Mouse (Mus musculus) kidney, embryonic 16.5 days (tissue): ENCODE measurements around the gene Lalba. TPM values are rescaled to one million over a fixed set of nuclear protein-coding genes. Genes with fewer than 3 reads are reported as not detected.
"Not testable (repeated sequence)": the region's sequence is repeated elsewhere in the genome, so short reads cannot be mapped to it uniquely, and the experiment has no call there.

Experiments
- ATAC-seq: fragments of 200-750 bp; cut with Nextera tagmentation; 2 replicates; pipeline ENCODE4 v1.8.0; 2017; ENCODE audit warnings: moderate TSS enrichment; ENCODE audit not compliant: low FRiP score, low TSS enrichment
- H3K27ac ChIP-seq: fragments of 300-500 bp; sonication (generic); 2 replicates; pipeline ENCODE4 v1.5.1; 2014; ENCODE audit warnings: low read length
- H3K27me3 ChIP-seq: fragments of 300-500 bp; sonication (generic); 2 replicates; pipeline ENCODE4 v1.6.1; 2014; ENCODE audit warnings: low read length, control low read depth, mixed read lengths; ENCODE audit not compliant: insufficient read depth
- H3K36me3 ChIP-seq: fragments of 300-500 bp; sonication (generic); 2 replicates; pipeline ENCODE4 v1.6.1; 2014; ENCODE audit warnings: low read length, control low read depth, mixed read lengths; ENCODE audit not compliant: insufficient read depth
- H3K4me1 ChIP-seq: fragments of 300-500 bp; sonication (generic); 2 replicates; pipeline ENCODE4 v1.6.1; 2014; ENCODE audit warnings: low read length, control low read depth, mixed read lengths; ENCODE audit not compliant: insufficient read depth
- H3K4me2 ChIP-seq: fragments of 300-500 bp; sonication (generic); replicated peaks from 2 replicates; pipeline ENCODE4 v1.6.1; 2014; ENCODE audit warnings: low read depth, low read length
- H3K4me3 ChIP-seq: fragments of 300-500 bp; sonication (generic); 2 replicates; pipeline ENCODE4 v1.5.1; 2014; ENCODE audit warnings: mild to moderate bottlenecking, low read length
- H3K9ac ChIP-seq: fragments of 300-500 bp; sonication (generic); replicated peaks from 2 replicates; pipeline ENCODE4 v1.6.1; 2014; ENCODE audit warnings: low read length
- H3K9me3 ChIP-seq: fragments of 300-500 bp; sonication (generic); 2 replicates; pipeline ENCODE4 v1.6.1; 2016; ENCODE audit warnings: low read length, control low read depth
- WGBS: fragments of 180-500 bp; shearing (Covaris S2); extraction: QIAGEN DNeasy Blood & Tissue Kit; methylation state at CpG from one replicate; pipeline ENCODE4 v1.1.7; 2014; 5-methylcytosine and 5-hydroxymethylcytosine counted together
- polyA plus RNA-seq: library from polyadenylated mRNA; unstranded; fragments of >200 nt; fragmentation: Nextera tagmentation; extraction: Ambion mirVana; gene quantifications from 2 replicates; pipeline ENCODE4 v1.2.1, GENCODE M21; 2015

Gene Lalba
- 0.21 and 0.55 TPM in 2 replicates for polyA plus RNA-seq

DNA sequence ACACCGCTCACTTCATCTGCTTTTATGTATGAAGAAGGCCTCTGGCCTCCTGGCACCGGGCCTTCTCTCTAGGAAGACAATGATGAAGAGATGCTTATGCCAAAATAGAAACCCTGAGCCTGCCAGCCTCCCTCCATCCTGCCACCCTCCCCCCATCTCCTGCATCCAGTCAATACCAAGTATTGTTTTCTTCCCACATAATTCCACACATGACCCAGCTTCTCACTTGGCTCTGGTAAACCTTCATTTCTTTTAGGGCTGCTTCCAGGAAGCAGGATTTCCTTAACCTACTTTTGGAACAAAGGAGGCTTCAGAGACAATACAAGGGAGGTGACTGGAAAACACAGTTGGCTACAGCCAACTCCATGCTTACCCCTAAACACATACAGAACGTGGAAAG, at the start of gene Lalba:
Gene Lalba (minus strand): TSS at position 21 of the 400 bp plus-strand sequence.
- Histone ChIP-seq H3K9me3 (no peaks in the 10 kb centered on the region), H3K36me3 (no peaks in the 10 kb centered on the region), H3K4me3 (no peak within 1 kb of the TSS), H3K9ac (no peak within 1 kb of the TSS), H3K4me1 (no peaks in the 10 kb centered on the region), H3K4me2 (no peak within 1 kb of the TSS), H3K27ac (no peak within 1 kb of the TSS), H3K27me3 (no peaks in the 10 kb centered on the region)
- WGBS = 67% methylated on average over 3 of the region's 3 CpGs
- ATAC-seq = no peak

DNA sequence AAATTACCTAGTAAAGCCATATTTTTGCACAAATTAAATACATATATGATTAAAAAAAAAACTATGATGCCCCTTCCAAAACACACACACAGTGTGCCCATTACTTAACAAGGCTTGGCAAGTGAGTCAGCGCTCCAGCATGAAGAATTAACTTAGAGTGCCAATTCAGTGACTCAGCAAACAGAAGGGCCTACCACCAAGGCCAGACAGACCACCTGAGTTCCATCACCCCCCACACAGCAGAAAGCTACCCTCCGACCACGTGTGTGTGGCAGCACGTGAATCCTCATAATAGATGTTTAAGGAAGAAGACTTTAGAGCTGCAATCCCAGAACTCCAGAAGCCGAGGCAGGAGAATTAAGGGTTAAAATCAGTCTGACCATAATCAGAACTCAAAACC, 49.8 kb upstream of the Lalba start:
- 31% methylated on average over 5 of the region's 5 CpGs for WGBS
- Histone ChIP-seq H3K4me2 (peak overlapping the region; percentile 91), H3K4me3 (peak overlapping the region; percentile 90), H3K9me3 (no peaks in the 10 kb centered on the region), H3K27ac (no peak overlapping the region), H3K4me1 (peaks cover 9% of the 10 kb centered on the region), H3K27me3 (no peaks in the 10 kb centered on the region), H3K9ac (peak overlapping the region; percentile 98), H3K36me3 (peaks cover 41% of the 10 kb centered on the region)
- ATAC-seq = no peak

DNA sequence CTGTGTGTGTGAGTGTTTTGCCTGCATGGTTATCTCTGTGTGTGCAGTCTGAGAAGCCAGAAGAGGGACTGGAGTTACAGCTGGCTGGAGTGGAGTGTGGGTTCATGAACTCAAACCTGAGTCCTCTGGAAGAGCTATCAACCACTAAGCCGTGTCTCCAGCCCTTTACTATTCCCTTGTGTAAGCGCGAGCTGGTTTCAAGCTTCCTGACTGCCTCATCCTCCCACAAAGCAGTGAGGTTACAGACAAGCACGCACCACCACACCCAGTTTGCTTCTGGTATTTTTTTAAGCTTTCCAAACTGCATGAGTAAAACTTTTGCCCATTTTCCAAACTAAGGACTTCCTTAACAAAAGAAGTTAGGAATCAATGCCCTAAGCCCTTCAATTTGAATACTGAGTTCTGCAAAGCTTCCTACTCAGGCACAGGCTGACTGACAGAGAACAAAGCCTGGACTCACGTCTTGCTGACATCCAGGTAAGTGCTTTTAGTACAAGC, 45.6 kb upstream of the Lalba start:
- peaks cover 9% of the 10 kb centered on the region for H3K4me1 ChIP-seq

GRCm38 (mm10) chr15:98527056-98527771, 44.7 kb upstream of the Lalba start:
- 92% methylated on average over 5 of the region's 5 CpGs for WGBS
- no peak overlapping the region for H3K9ac ChIP-seq

More for the DNA sequence above, 45.6 kb upstream of the Lalba start:
- Histone ChIP-seq H3K9ac (no peak overlapping the region), H3K36me3 (peaks cover 73% of the 10 kb centered on the region), H3K27ac (no peak overlapping the region), H3K27me3 (no peaks in the 10 kb centered on the region), H3K4me3 (no peak overlapping the region), H3K9me3 (no peaks in the 10 kb centered on the region), H3K4me2 (no peak overlapping the region)
- WGBS = 78% methylated on average over 5 of the region's 5 CpGs
- ATAC-seq = no peak

DNA sequence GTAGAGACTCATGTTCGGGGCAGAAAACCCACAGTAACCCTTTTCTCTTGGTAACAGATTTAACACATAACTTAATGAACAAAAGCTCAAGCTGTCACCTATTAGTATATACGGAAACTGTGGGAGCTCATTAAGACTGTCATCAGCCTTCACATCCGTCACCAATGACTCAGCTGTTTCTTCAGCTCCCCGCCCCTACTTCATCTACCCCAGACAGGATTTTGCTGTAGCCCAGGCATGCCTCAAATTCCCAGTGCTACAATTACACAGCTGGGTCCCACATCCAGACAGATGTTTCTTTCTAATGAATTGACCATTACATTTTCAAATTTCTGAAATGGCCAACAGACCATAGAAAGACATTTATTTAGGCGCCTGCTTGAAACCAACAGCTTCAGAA, 43.5 kb upstream of the Lalba start:
- H3K4me2 ChIP-seq = no peak overlapping the region
- WGBS = 81% methylated on average over 5 of the region's 5 CpGs

More at GRCm38 (mm10) chr15:98527056-98527771, 44.7 kb upstream of the Lalba start:
- peaks cover 2% of the 10 kb centered on the region for H3K4me1 ChIP-seq
- ATAC-seq = no peak
- H3K27ac ChIP-seq = no peak overlapping the region
- no peaks in the 10 kb centered on the region for H3K27me3 ChIP-seq
- no peaks in the 10 kb centered on the region for H3K9me3 ChIP-seq
- H3K4me3 ChIP-seq = no peak overlapping the region
- no peak overlapping the region for H3K4me2 ChIP-seq
- peaks cover 82% of the 10 kb centered on the region for H3K36me3 ChIP-seq

DNA sequence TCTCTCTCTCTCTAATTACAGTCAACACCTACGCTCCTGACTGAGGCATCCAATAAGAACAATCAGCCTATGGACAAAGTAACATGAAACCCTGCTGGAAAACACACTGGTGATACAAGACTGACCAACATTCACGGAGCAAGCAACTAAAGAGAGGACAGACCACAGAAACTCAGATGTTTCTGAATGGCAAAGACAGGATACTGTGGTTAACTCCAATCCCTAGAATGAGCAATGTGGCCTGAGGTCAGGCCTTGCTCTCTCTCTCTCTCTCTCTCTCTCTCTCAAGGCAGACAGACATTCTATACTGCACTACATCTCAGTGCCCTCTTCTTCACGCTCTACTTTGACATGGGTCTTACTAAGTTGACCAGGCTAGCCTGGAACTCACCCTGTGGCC, 38.7 kb upstream of the Lalba start:
- WGBS = 85% methylated on average over 3 of the region's 3 CpGs
- Histone ChIP-seq H3K27ac (no peak overlapping the region), H3K9ac (no peak overlapping the region), H3K4me3 (no peak overlapping the region), H3K9me3 (no peaks in the 10 kb centered on the region), H3K4me2 (no peak overlapping the region), H3K27me3 (no peaks in the 10 kb centered on the region), H3K4me1 (no peaks in the 10 kb centered on the region), H3K36me3 (peaks cover 67% of the 10 kb centered on the region)
- ATAC-seq = no peak

More for the DNA sequence above, 43.5 kb upstream of the Lalba start:
- H3K4me3 ChIP-seq = no peak overlapping the region
- H3K9ac ChIP-seq = no peak overlapping the region
- H3K27me3 ChIP-seq = no peaks in the 10 kb centered on the region
- no peaks in the 10 kb centered on the region for H3K4me1 ChIP-seq
- H3K27ac ChIP-seq = no peak overlapping the region
- H3K9me3 ChIP-seq = no peaks in the 10 kb centered on the region
- no peak for ATAC-seq
- H3K36me3 ChIP-seq = peaks cover 83% of the 10 kb centered on the region

DNA sequence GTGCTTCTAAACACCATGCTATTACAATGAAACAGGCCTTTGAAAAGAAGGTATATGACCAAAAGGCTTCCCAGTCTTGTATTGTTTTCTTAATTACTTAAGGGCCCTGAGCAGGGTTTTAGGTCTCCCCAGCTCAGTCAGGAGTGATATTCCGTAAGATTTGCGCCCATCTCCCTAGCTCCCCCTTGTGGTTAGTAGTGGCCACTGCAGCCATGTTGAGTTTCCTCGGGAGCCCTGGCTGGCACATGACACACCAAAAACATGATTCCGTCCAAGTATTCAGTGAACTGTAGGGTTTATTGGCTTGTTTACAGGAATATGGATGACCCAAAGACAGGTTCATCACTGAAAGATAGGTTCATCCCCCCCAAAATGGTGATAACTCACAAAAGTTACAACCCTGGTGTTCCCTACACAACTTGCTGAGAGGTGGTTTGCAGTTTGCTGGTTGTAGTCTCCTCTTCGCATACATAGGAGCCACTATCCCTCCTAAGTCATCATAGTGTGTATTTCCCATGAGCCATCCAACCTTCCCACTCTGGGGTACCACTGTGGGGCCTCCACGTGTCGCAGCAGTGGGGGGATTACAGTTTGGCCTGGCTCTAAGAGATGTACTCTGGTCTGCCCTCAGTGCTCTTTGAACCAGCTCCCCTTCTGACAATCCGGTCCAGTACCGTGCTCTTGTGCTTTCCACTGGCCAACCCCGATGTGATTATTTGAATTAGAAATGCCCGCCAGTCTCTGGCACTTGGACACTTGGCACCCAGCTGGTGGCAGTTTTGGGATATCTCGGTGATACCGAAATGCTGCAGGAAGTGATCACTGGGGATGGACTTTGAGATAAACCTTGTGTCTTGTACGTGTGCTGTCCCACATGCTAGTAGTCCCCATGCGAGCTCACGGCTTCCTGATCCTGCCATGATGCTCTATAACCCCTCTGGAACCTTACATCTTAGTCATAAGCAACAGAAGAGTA, 35.1 kb upstream of the Lalba start:
- WGBS = 71% methylated on average over 16 of the region's 16 CpGs
- Histone ChIP-seq H3K9me3 (no peaks in the 10 kb centered on the region), H3K27me3 (no peaks in the 10 kb centered on the region), H3K4me3 (no peak overlapping the region), H3K27ac (no peak overlapping the region), H3K36me3 (peaks cover 39% of the 10 kb centered on the region), H3K4me2 (no peak overlapping the region), H3K9ac (no peak overlapping the region), H3K4me1 (peaks cover 4% of the 10 kb centered on the region; the same call in 1 of the 2 replicates)
- peak; percentile 31 for ATAC-seq

DNA sequence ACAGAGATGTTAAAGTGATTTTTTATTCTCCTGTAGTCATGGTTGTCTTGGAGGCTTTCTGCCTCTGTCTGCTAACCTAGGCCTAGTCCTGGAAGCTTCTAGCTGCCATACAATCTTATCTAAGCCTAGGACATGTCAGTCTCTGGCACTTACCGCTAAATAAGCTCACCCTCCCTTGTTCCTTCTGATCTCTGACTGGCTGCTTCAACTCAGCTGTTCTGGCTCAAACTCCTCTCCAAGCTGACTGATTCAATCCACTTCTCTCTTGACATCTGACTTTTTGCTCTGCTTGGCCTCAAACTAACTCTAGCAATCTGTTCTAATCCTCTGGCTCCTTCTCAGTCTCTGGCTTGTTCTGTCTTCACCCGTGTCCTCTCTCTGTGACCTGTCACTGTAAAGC, 32.3 kb upstream of the Lalba start:
- not testable (repeated sequence) for H3K9ac ChIP-seq, H3K9me3 ChIP-seq, H3K27ac ChIP-seq, H3K4me1 ChIP-seq, H3K4me2 ChIP-seq, ATAC-seq, H3K4me3 ChIP-seq, H3K27me3 ChIP-seq
- 86% methylated on average over 2 of the region's 2 CpGs for WGBS
- peaks cover 15% of the 10 kb centered on the region for H3K36me3 ChIP-seq

- Histone ChIP-seq H3K9ac (no peak overlapping the region), H3K27ac (no peak overlapping the region), H3K4me3 (no peak overlapping the region), H3K4me2 (no peak overlapping the region), H3K9me3 (no peaks in the 10 kb centered on the region), H3K27me3 (no peaks in the 10 kb centered on the region), H3K36me3 (peaks cover 9% of the 10 kb centered on the region), H3K4me1 (peaks cover 10% of the 10 kb centered on the region; the same call in 1 of the 2 replicates)
- 83% methylated on average over 8 of the region's 8 CpGs for WGBS
- no peak for ATAC-seq
These were observed 31.6 kb upstream of the Lalba start for GRCm38 (mm10) chr15:98514146-98514545.
